Mouse (Mus musculus) limb, embryonic 10.5 days (tissue): ENCODE measurements at regions not wholly inside any gene's neighbourhood (a gene's known extent, or its start where the extent isn't known, plus 50 kb on each side); places are given as distances from the start of the nearest gene placed in this dataset.

Source experiments
- DNase-seq: peaks from one replicate; pipeline ENCODE4 v3.0.0-alpha.2; 2017; ENCODE audit warnings: low spot score
- H3K27ac ChIP-seq: fragments of 300-500 bp; sonication (generic); 2 replicates; pipeline ENCODE4 v1.5.1; 2016; ENCODE audit warnings: mild to moderate bottlenecking
- H3K27me3 ChIP-seq: fragments of 300-500 bp; sonication (generic); 2 replicates; pipeline ENCODE4 v1.6.1; 2016; ENCODE audit warnings: low read depth, mild to moderate bottlenecking; ENCODE audit not compliant: poor library complexity, severe bottlenecking
- H3K36me3 ChIP-seq: fragments of 300-500 bp; sonication (generic); 2 replicates; pipeline ENCODE4 v1.6.1; 2016; ENCODE audit warnings: mild to moderate bottlenecking, moderate library complexity
- H3K4me1 ChIP-seq: fragments of 300-500 bp; sonication (generic); 2 replicates; pipeline ENCODE4 v1.6.1; 2016
- H3K4me3 ChIP-seq: fragments of 300-500 bp; sonication (generic); 2 replicates; pipeline ENCODE4 v1.5.1; 2016; ENCODE audit warnings: mild to moderate bottlenecking, moderate library complexity
- H3K9me3 ChIP-seq: fragments of 300-500 bp; sonication (generic); replicated peaks from 2 replicates; pipeline ENCODE4 v1.6.1; 2016; ENCODE audit warnings: mild to moderate bottlenecking
- WGBS: fragments of 180-500 bp; shearing (Covaris S2); methylation state at CpG from one replicate; pipeline ENCODE4 v1.1.7; 2016; 5-methylcytosine and 5-hydroxymethylcytosine counted together

- H3K4me3 ChIP-seq = no peak overlapping the region
- 81% methylated on average over 2 of the region's 2 CpGs for WGBS
- H3K4me1 ChIP-seq = peaks cover 17% of the 10 kb centered on the region
- no peaks in the 10 kb centered on the region for H3K36me3 ChIP-seq
- H3K9me3 ChIP-seq = no peaks in the 10 kb centered on the region
- DNase-seq = no peak
- H3K27me3 ChIP-seq = no peaks in the 10 kb centered on the region
- no peak overlapping the region for H3K27ac ChIP-seq
Observed at GRCm38 (mm10) chr4:105956516-105956915, 166.8 kb downstream of the Gm12728 start.

- 72% methylated on average over 5 of the region's 5 CpGs for WGBS
- H3K27ac ChIP-seq = 0 out of 2 replicates have a peak overlapping the region, but pooled peaks have one; percentile 21
- H3K27me3 ChIP-seq = no peaks in the 10 kb centered on the region
- H3K9me3 ChIP-seq = no peaks in the 10 kb centered on the region
- no peaks in the 10 kb centered on the region for H3K36me3 ChIP-seq
- no peak overlapping the region for H3K4me3 ChIP-seq
- DNase-seq = no peak
- H3K4me1 ChIP-seq = peaks cover 35% of the 10 kb centered on the region
Observed at GRCm38 (mm10) chr4:105958331-105958730, 168.7 kb downstream of the Gm12728 start.

DNA sequence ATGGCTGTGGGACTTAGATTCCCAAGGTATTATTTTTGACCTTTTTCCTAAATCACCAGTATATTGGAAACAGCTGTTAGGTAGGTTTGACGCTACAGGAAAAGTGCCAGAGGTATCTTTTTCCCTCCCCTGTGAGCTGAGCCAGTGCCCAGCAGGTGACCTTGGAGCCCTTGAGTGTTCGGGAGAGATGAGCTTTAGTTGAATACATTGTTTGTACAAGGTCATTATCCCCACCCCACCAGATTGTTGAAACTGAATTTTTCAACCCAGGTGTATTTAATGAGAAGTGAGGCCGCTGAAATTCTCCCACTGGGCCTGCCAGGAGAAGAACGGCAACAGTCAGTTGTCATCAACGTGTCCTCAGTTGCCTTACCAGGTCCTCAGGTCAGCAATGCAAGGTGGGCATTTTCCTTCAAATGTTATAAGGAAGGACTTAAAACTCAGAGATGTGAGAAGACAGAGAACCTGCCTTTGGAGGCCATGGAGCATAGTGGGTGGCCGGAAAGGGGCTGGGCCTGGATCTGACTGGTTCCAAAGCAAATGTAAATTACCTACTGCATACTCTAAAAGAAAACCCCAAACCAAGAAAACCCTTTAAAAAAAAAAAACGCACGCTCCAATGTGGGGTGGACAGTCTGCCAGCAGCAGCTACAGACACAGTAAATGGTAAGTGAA is 172.2 kb downstream of the Gm12728 start:
- H3K36me3 ChIP-seq = no peaks in the 10 kb centered on the region
- H3K27me3 ChIP-seq = no peaks in the 10 kb centered on the region
- peaks cover 39% of the 10 kb centered on the region for H3K4me1 ChIP-seq
- DNase-seq = no peak
- H3K9me3 ChIP-seq = no peaks in the 10 kb centered on the region
- WGBS = 53% methylated on average over 8 of the region's 8 CpGs
- no peak overlapping the region for H3K4me3 ChIP-seq
- H3K27ac ChIP-seq = peak overlapping the region; percentile 69; the same call in 1 of the 2 replicates

DNA sequence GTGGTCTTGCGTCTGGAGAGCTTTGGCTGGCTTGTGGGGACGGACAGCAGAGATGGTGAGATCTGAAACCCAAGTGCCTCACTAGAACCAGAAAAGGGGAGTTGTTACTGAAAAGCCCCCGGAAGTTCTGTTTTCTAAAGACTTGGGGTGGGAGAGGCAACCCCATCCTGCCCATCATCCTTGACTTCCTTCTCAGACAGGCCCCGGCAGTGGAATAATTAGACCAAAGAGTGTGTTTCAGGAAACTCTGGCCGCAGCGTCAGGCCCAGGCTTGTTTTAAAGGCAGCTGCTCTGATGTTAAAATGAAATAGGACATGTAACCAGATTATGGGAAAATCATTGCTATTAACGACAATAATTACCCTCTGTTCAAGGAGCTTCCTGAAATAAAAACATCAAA is 172.9 kb downstream of the Gm12728 start:
- Histone ChIP-seq H3K27me3 (no peaks in the 10 kb centered on the region), H3K36me3 (no peaks in the 10 kb centered on the region), H3K4me1 (peaks cover 39% of the 10 kb centered on the region), H3K27ac (peak overlapping the region; percentile 69), H3K4me3 (no peak overlapping the region), H3K9me3 (no peaks in the 10 kb centered on the region)
- 41% methylated on average over 7 of the region's 7 CpGs for WGBS
- no peak for DNase-seq

DNA sequence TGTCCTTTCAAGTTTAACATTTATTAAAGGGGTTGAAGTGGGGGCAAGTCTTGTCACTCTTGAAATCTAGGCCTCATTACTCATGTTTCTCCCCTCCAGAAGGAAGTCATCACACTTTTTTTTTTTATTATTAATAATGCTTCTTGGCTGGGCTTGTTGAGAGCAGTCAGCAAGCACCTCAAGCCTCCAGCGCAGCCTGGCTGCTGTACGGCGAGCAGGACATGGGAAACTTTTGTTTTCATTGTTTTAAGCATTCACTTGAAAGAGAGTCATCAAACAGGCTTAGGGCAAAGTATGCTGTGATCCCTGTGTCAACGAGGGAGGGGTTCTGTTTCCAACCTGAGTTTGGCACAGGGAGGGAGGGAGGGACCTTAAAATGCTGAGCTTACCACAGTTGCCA is 178.7 kb downstream of the Gm12728 start:
- no peaks in the 10 kb centered on the region for H3K27me3 ChIP-seq
- 42% methylated on average over 4 of the region's 4 CpGs for WGBS
- H3K4me3 ChIP-seq = no peak overlapping the region
- DNase-seq = no peak
- H3K36me3 ChIP-seq = no peaks in the 10 kb centered on the region
- H3K4me1 ChIP-seq = peaks cover 28% of the 10 kb centered on the region
- no peaks in the 10 kb centered on the region for H3K9me3 ChIP-seq
- H3K27ac ChIP-seq = no peak overlapping the region

DNA sequence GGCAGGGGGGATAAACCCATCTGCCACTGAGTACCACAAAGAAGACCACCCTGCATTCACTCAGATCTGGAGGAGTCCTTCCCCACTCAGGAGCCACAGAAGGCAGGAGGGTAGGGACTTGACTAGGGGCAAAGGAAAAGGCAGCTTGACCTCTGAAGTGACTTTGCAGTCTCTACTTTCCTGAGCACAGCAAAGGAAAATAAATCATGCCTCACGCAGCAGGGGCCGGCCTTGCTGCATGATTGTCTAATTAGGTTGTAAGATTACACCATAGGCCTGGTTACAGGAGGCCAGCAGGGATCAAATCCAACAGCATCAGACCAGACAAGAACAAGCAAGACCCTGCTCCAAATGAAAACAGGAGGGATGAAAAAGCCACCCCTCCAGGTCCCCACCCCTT is 180.0 kb downstream of the Gm12728 start:
- Histone ChIP-seq H3K36me3 (no peaks in the 10 kb centered on the region), H3K9me3 (no peaks in the 10 kb centered on the region), H3K4me3 (no peak overlapping the region), H3K27me3 (no peaks in the 10 kb centered on the region), H3K4me1 (peaks cover 26% of the 10 kb centered on the region), H3K27ac (peak overlapping the region; percentile 59)
- WGBS = 4% methylated on average over 2 of the region's 2 CpGs
- peak; percentile 63 for DNase-seq

- H3K9me3 ChIP-seq = no peaks in the 10 kb centered on the region
- H3K4me3 ChIP-seq = no peak overlapping the region
- peaks cover 26% of the 10 kb centered on the region for H3K4me1 ChIP-seq
- DNase-seq = no peak
- no peaks in the 10 kb centered on the region for H3K36me3 ChIP-seq
- H3K27me3 ChIP-seq = no peaks in the 10 kb centered on the region
- WGBS = 62% methylated on average over 3 of the region's 3 CpGs
- peak overlapping the region; percentile 59; the same call in 1 of the 2 replicates for H3K27ac ChIP-seq
Observed at GRCm38 (mm10) chr4:105970056-105970455, 180.4 kb downstream of the Gm12728 start.

GRCm38 (mm10) chr4:105972736-105973135 is 183.1 kb downstream of the Gm12728 start:
- Histone ChIP-seq H3K27ac (no peak overlapping the region), H3K4me1 (peaks cover 33% of the 10 kb centered on the region), H3K9me3 (no peaks in the 10 kb centered on the region), H3K36me3 (no peaks in the 10 kb centered on the region), H3K27me3 (no peaks in the 10 kb centered on the region), H3K4me3 (no peak overlapping the region)
- no peak for DNase-seq
- WGBS = 93% methylated on average over 3 of the region's 3 CpGs

DNA sequence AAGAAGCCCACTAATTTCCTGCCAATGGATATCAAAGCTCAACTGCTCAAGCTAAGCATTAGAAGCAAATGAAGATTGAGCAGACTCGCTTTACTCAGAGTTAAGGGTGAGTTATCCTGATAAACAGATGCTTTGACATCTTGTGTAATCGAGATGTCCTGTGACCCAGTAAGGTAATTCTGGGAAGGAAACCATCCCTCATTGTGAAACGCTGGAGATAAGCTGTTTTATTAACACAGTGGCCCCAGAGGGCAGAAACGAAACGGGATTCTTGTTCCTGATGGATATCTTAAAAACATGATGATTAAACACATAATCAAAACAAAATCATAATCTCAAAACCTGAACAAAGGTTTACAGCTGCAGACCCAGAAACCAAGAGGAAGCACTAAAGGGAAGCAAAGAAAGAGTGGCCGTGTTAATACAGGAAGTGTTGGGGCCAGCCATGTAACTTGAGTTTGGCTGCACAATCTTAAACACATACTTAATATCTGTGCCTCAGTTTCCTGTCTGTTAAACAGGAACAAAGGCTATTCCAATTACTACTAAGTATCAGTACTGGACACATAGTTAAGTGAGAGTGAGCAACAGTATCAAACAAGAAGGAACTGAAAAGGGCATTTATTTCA is 184.2 kb downstream of the Gm12728 start:
- no peak for DNase-seq
- Histone ChIP-seq H3K27ac (no peak overlapping the region), H3K4me1 (peaks cover 26% of the 10 kb centered on the region), H3K36me3 (no peaks in the 10 kb centered on the region), H3K9me3 (no peaks in the 10 kb centered on the region), H3K4me3 (no peak overlapping the region), H3K27me3 (no peaks in the 10 kb centered on the region)
- 60% methylated on average over 6 of the region's 6 CpGs for WGBS

DNA sequence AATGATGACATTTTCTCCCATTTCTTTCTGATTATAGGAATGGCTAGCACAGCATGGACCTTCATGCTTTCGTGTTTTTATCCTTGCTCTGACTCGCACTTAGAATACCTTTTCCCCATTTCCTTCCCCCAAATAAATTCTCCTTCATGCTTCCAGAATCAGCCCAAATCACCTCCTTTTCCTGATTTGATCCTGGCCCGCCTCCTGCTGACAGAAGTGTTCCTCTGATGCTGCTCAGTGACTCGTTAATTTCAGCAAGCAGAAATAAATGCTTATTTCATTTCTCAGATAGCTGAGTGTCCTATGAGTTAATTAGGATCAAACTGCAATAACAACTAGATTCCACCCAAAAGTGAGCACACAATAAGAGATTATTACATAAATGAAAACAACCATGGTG is 185.3 kb downstream of the Gm12728 start:
- Histone ChIP-seq H3K4me3 (no peak overlapping the region), H3K27me3 (no peaks in the 10 kb centered on the region), H3K4me1 (peaks cover 15% of the 10 kb centered on the region), H3K9me3 (no peaks in the 10 kb centered on the region), H3K36me3 (no peaks in the 10 kb centered on the region), H3K27ac (no peak overlapping the region)
- WGBS = 79% methylated on average over 4 of the region's 4 CpGs
- no peak for DNase-seq

GRCm38 (mm10) chr4:105979048-105979447 is 189.4 kb downstream of the Gm12728 start:
- H3K4me1 ChIP-seq = peaks cover 21% of the 10 kb centered on the region; the same call in 1 of the 2 replicates
- 83% methylated on average over 5 of the region's 5 CpGs for WGBS
- no peaks in the 10 kb centered on the region for H3K36me3 ChIP-seq
- no peak overlapping the region for H3K27ac ChIP-seq
- DNase-seq = no peak
- H3K4me3 ChIP-seq = no peak overlapping the region
- no peaks in the 10 kb centered on the region for H3K9me3 ChIP-seq
- no peaks in the 10 kb centered on the region for H3K27me3 ChIP-seq

DNA sequence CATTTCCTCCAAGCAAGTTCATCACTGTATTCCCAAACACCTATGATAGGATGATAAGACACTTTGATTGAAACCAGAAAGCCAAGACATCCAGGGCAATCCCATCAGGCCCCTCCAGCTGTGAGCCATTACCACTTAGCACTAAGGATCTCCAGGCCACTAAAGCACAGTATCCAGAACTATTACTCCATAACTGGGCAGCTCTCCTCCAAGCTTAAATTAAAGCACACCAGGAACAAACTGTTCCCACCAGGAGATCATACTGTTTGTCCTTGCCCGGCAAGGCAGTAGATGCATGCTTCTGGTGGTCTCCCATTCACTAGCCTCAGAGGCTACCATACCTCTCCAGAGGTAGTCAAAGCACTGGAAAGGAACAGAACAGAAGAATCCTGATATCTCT is 193.3 kb downstream of the Gm12728 start:
- Histone ChIP-seq H3K27me3 (no peaks in the 10 kb centered on the region), H3K27ac (0 out of 2 replicates have a peak overlapping the region, but pooled peaks have one; percentile 11), H3K9me3 (no peaks in the 10 kb centered on the region), H3K36me3 (no peaks in the 10 kb centered on the region), H3K4me1 (peaks cover 9% of the 10 kb centered on the region; the same call in 1 of the 2 replicates), H3K4me3 (no peak overlapping the region)
- WGBS = 86% methylated on average over 1 of the region's 1 CpGs
- DNase-seq = no peak

DNA sequence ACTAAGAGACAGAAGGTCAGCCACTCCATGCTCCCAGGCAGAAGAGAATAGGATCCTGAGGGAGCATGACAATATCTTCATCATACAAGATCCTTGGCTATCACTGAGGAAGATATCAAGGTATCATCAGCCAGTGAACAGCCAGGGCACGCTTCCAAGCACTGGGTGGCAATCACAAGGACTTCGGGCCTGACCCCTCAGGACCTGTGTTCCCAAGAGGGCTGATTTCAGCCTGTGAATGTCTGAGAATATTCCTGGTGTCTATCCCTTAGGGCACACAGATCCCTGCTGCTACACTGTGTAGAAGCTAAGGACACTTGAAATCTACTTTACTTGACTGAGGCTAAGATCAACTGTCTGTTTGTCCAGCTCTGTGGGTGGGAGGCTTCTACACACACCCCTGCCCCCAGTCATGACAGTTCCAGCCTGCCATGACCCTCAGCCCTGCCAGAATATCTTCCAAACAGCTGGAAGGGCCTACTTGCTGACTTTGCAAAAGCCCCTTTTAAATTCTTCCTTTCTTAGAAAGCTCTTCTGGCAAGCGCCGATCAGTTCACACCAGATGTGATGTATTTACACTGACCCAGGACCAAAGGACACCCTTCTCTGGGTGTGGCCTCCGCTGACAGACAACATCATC is 198.4 kb downstream of the Gm12728 start:
- peaks cover 11% of the 10 kb centered on the region; the same call in 1 of the 2 replicates for H3K4me1 ChIP-seq
- WGBS = 85% methylated on average over 5 of the region's 5 CpGs
- 0 out of 2 replicates have a peak overlapping the region, but pooled peaks have one; percentile 11 for H3K27ac ChIP-seq
- no peak for DNase-seq
- H3K4me3 ChIP-seq = no peak overlapping the region
- no peaks in the 10 kb centered on the region for H3K27me3 ChIP-seq
- H3K9me3 ChIP-seq = no peaks in the 10 kb centered on the region
- no peaks in the 10 kb centered on the region for H3K36me3 ChIP-seq
